Mouse (Mus musculus): ENCODE data around the gene Ing4. TPM values are rescaled to one million over a fixed set of nuclear protein-coding genes. Genes with fewer than 3 reads are reported as not detected.
A peak's percentile ranks its signal among the peaks of the same experiment; 100 is the strongest.

Gene Ing4
- total and polyA plus RNA-seq, 3 experiments, result 29.5 to 34.9 TPM; not detected in 1

- Histone ChIP-seq H3K4me3 (ENCODE audit: control insufficient read depth in 1 of 2, insufficient read depth in 1 of 2, low read depth in 2 of 2, low read length in 2 of 2) (no peak overlapping the region), H3K4me1 (ENCODE audit: control insufficient read depth in 1 of 2, insufficient read depth in 2 of 2, low read length in 2 of 2) (no peaks in the 10 kb centered on the region; a peak in 1 of 4 replicates), H3K9ac (ENCODE audit: control insufficient read depth, low read depth, low read length, poor library complexity, severe bottlenecking) (no peak overlapping the region), H3K9me3 (replicated peaks; ENCODE audit: insufficient read depth, low read length) (no peaks in the 10 kb centered on the region), H3K79me2 (ENCODE audit: control insufficient read depth, insufficient read depth, low read length, poor library complexity) (no peaks in the 10 kb centered on the region), H3K27ac (ENCODE audit: control insufficient read depth, low read depth, low read length) (no peak overlapping the region), H3K27me3 (ENCODE audit: control insufficient read depth in 1 of 2, insufficient read depth in 2 of 2, low read length in 2 of 2) (no peaks in the 10 kb centered on the region), H3K36me3 (ENCODE audit: control insufficient read depth in 1 of 2, insufficient read depth in 2 of 2, low read length in 2 of 2) (no peaks in the 10 kb centered on the region)
- TF ChIP-seq ELF1 (IDR thresholded peaks at IDR 0.05; ENCODE audit: low read depth, low read length) (no peak), USF2 (IDR thresholded peaks at IDR 0.05; ENCODE audit: borderline replicate concordance in 1 of 2, insufficient read depth in 1 of 2, low read depth in 1 of 2, low read length in 2 of 2) (no peak), JUND (IDR thresholded peaks at IDR 0.05; ENCODE audit: low read depth, low read length) (no peak), MYC (IDR thresholded peaks at IDR 0.05; ENCODE audit: low read depth, low read length) (no peak), POLR2AphosphoS2 (IDR thresholded peaks at IDR 0.05; ENCODE audit: low read length) (no peak), RAD21 (IDR thresholded peaks at IDR 0.05; ENCODE audit: low read depth, low read length) (no peak), EP300 (IDR thresholded peaks at IDR 0.05; ENCODE audit: low read depth in 1 of 2, low read length in 2 of 2) (no peak), TBP (IDR thresholded peaks at IDR 0.05; ENCODE audit: low read depth, low read length) (no peak), ZMIZ1 (IDR thresholded peaks at IDR 0.05; ENCODE audit: low read depth, low read length) (no peak)
- no peak for DNase-seq (ENCODE audit: low read depth, low spot score)
Measured at GRCm38 (mm10) chr6:124992241-124992640, 47.3 kb upstream of the Ing4 start.

GRCm38 (mm10) chr6:124993365-124993764 lies 46.2 kb upstream of the Ing4 start:
- TF ChIP-seq RAD21 (IDR thresholded peaks at IDR 0.05; ENCODE audit: low read depth, low read length) (no peak), POLR2A (IDR thresholded peaks at IDR 0.05; ENCODE audit: control insufficient read depth in 1 of 2, insufficient read depth in 1 of 2, low read depth in 1 of 2, low read length in 2 of 2, poor library complexity in 1 of 2) (no peak), MAX (IDR thresholded peaks at IDR 0.05; ENCODE audit: low read length) (peak; percentile 52)
- Histone ChIP-seq H3K27ac (ENCODE audit: control insufficient read depth, low read depth, low read length) (no peak overlapping the region), H3K79me2 (ENCODE audit: control insufficient read depth, insufficient read depth, low read length, poor library complexity) (no peaks in the 10 kb centered on the region), H3K27me3 (ENCODE audit: control insufficient read depth in 1 of 2, insufficient read depth in 2 of 2, low read length in 2 of 2) (no peaks in the 10 kb centered on the region), H3K4me1 (ENCODE audit: control insufficient read depth in 1 of 2, insufficient read depth in 2 of 2, low read length in 2 of 2) (peaks cover 0 to 3% of the 10 kb centered on the region in 2 experiments; a peak in 1 of 4 replicates), H3K9me3 (replicated peaks; ENCODE audit: insufficient read depth, low read length) (no peaks in the 10 kb centered on the region), H3K4me3 (ENCODE audit: control insufficient read depth in 1 of 2, insufficient read depth in 1 of 2, low read depth in 2 of 2, low read length in 2 of 2) (no peak overlapping the region), H3K36me3 (ENCODE audit: control insufficient read depth in 1 of 2, insufficient read depth in 2 of 2, low read length in 2 of 2) (no peaks in the 10 kb centered on the region), H3K9ac (ENCODE audit: control insufficient read depth, low read depth, low read length, poor library complexity, severe bottlenecking) (no peak overlapping the region)
- no peak for DNase-seq (ENCODE audit: low read depth, low spot score)

- H3K9me3 ChIP-seq (replicated peaks; ENCODE audit: insufficient read depth, low read length), result no peaks in the 10 kb centered on the region
- peaks cover 0 to 3% of the 10 kb centered on the region in 2 experiments; a peak in 1 of 4 replicates for H3K4me1 ChIP-seq (ENCODE audit: control insufficient read depth in 1 of 2, insufficient read depth in 2 of 2, low read length in 2 of 2)
- no peaks in the 10 kb centered on the region for H3K36me3 ChIP-seq (ENCODE audit: control insufficient read depth in 1 of 2, insufficient read depth in 2 of 2, low read length in 2 of 2)
- H3K4me3 ChIP-seq (ENCODE audit: control insufficient read depth in 1 of 2, insufficient read depth in 1 of 2, low read depth in 2 of 2, low read length in 2 of 2), result no peak overlapping the region
- no peaks in the 10 kb centered on the region for H3K27me3 ChIP-seq (ENCODE audit: control insufficient read depth in 1 of 2, insufficient read depth in 2 of 2, low read length in 2 of 2)
- H3K27ac ChIP-seq (ENCODE audit: control insufficient read depth, low read depth, low read length), result no peak overlapping the region
- DNase-seq (ENCODE audit: low read depth, low spot score), result no peak
- H3K79me2 ChIP-seq (ENCODE audit: control insufficient read depth, insufficient read depth, low read length, poor library complexity), result no peaks in the 10 kb centered on the region
- no peak overlapping the region for H3K9ac ChIP-seq (ENCODE audit: control insufficient read depth, low read depth, low read length, poor library complexity, severe bottlenecking)
- no peak for TF ChIP-seq POLR2AphosphoS5 (IDR thresholded peaks at IDR 0.05; ENCODE audit: borderline replicate concordance, low read depth, low read length)
- TF ChIP-seq ZKSCAN1 (IDR thresholded peaks at IDR 0.05; ENCODE audit: low read depth, low read length), result no peak
- TF ChIP-seq MYC (IDR thresholded peaks at IDR 0.05; ENCODE audit: low read depth, low read length), result no peak
- no peak for TF ChIP-seq MAZ (IDR thresholded peaks at IDR 0.05; ENCODE audit: low read depth, low read length)
- TF ChIP-seq MAX (IDR thresholded peaks at IDR 0.05; ENCODE audit: low read length), result no peak
- TF ChIP-seq RCOR1 (IDR thresholded peaks at IDR 0.05; ENCODE audit: low read depth, low read length), result no peak
- TF ChIP-seq GABPA (IDR thresholded peaks at IDR 0.05; ENCODE audit: low read depth, low read length), result no peak
- no peak for TF ChIP-seq POLR2AphosphoS2 (IDR thresholded peaks at IDR 0.05; ENCODE audit: low read length)
- TF ChIP-seq SMC3 (IDR thresholded peaks at IDR 0.05; ENCODE audit: low read depth, low read length), result no peak
- no peak for TF ChIP-seq ZNF384 (IDR thresholded peaks at IDR 0.05; ENCODE audit: low read depth, low read length)
- no peak for TF ChIP-seq NRF1 (IDR thresholded peaks at IDR 0.05; ENCODE audit: insufficient read depth, low read depth, low read length, poor library complexity, severe bottlenecking)
- TF ChIP-seq KAT2A (conservative IDR thresholded peaks at IDR 0.05; ENCODE audit: low read depth, low read length), result no peak
- TF ChIP-seq MXI1 (IDR thresholded peaks at IDR 0.05; ENCODE audit: low read depth, low read length), result no peak
- no peak for TF ChIP-seq USF1 (IDR thresholded peaks at IDR 0.05; ENCODE audit: low read depth, low read length)
- no peak for TF ChIP-seq TBP (IDR thresholded peaks at IDR 0.05; ENCODE audit: low read depth, low read length)
- TF ChIP-seq ELF1 (IDR thresholded peaks at IDR 0.05; ENCODE audit: low read depth, low read length), result no peak
Measured at GRCm38 (mm10) chr6:124993876-124994275, 45.7 kb upstream of the Ing4 start.

All from MEL (cell line).